Mouse (Mus musculus) v-Abl transformed pro-B cells (cell line): ENCODE data around the gene Irs1.

Experiments used
- in situ Hi-C, 2 experiments: fragments of 400-800 bp; cut with MboI; formaldehyde crosslinking; loops; one replicate each; pipeline ENCODE4 v1.15.1; 2025; ENCODE audit not compliant: unreplicated experiment in 2 of 2

The Irs1 gene

GRCm38 (mm10) chr1:82261638-82262037 is 29.6 kb downstream of the Irs1 start:
- in situ Hi-C loops: no loop called here

- in situ Hi-C loops: no loop called here
Observed at GRCm38 (mm10) chr1:82261053-82261618, 30.1 kb downstream of the Irs1 start.

DNA sequence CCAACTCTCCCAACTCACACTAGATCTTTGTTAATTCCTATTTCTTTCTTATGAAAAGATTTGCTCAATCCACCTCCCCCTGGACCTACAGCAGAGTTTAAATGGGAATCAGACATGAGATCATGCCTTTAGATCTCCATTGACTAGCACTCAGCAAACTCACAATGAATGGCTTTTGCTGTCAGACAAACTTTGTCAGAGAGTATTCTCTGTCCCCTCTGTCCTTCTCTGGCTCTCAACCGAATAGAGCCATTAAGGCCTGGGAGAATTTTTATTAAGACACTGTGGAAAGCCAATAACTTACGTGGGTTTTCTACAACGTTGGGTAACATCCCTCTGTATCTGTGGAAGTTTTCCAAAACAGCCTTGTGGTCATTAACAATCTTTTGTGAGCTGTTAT is 31.2 kb downstream of the Irs1 start:
- in situ Hi-C loops: no loop called here

- in situ Hi-C loops: no loop called here
Observed at GRCm38 (mm10) chr1:82258331-82258730, 32.9 kb downstream of the Irs1 start.

DNA sequence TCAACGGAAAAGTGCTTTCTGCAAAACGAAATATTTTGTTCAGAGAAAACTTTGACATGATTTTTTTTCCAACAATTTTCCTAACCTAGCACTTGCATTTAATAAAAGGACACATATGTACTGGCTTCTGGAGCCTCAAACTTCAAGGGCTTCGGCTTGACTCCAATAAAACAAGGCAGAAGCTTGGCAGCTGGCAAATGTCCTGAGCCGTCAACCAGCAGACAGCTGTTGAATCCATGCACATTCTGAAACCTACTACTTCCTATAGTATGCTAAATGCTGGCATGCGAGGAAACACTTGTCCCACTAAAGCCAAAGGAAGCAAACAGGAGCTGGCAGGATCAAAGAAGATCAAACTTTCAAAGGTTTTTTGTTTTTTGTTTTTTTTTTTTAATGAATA is 33.8 kb downstream of the Irs1 start:
- in situ Hi-C loops: no loop called here

GRCm38 (mm10) chr1:82253789-82254445 is 37.3 kb downstream of the Irs1 start:
- in situ Hi-C loops: no loop called here

DNA sequence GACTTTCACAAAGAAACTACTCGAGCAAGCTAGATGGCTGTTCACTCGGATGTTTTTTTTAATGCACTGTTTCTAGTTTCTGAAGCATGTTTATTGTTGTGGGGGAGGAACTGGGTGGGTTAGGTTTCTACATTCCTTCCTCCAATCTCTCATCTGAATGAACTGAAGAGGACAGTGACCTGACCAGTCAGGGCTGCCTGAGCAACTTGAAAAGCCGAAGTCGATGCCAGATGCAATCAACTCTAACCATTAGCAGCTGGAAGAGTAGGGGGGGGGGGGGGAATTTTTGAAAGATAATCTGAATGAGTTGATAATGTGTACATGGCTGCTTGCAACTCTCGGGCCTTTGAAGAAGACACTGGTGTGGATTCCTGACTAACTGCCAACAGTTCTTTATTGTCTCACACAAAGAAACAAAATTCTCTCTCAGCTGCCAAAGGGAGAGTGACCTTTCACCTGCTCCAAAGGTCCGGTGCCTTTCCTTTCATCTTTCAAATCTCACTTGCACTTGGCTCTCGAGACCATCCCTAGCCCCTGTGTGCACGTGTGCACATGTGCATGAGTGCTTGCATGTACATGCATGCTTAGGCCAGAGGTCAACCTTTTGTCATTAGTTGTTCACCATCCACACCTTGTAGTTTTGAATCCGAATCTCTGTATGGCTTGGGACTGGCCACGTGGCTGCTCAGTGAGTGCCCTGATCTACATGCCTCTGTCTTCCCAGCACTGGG is 43.8 kb downstream of the Irs1 start:
- in situ Hi-C loops: no loop called here

GRCm38 (mm10) chr1:82245002-82245401 is 46.2 kb downstream of the Irs1 start:
- in situ Hi-C loops: no loop called here

GRCm38 (mm10) chr1:82243260-82243825 is 47.9 kb downstream of the Irs1 start:
- in situ Hi-C loops: no loop called here

DNA sequence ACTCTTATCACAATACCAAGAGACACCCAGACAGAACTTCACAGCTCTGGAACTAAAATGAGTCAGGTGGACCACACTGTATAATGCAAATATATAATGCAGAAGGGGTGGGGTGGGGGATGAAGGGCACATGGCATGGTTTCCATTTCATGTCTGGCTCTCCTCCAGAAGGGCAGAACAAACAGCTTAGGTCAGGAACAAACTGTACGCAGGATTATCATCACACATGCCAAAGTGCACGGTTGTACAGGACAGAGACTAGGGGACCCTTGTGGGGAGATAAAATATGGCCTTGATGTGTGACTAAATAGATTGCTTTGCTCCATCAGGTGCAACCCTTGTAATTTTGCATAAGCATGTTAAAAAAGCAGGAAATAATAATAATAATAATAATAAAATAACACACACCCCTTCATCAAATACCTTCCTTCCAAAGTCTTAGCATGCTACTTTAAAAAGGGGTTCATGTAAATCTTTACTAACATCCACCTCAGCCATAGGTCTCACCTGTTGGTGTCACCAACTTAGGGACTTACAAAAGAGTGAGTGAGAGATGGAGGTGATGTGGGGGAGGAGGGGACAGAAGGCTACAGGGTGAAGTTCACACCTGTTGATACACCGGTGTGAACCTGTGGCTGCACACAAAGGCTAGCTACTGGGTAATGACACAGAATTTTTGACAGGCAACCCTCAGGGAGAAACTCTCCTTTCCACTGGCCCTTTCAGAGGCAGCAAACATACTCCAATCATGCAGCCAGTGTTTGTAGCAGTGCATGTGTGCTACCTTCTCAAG is 51.6 kb downstream of the Irs1 start:
- in situ Hi-C loops: no loop called here

GRCm38 (mm10) chr1:82238245-82238644 is 53.0 kb downstream of the Irs1 start:
- in situ Hi-C loops: no loop called here

DNA sequence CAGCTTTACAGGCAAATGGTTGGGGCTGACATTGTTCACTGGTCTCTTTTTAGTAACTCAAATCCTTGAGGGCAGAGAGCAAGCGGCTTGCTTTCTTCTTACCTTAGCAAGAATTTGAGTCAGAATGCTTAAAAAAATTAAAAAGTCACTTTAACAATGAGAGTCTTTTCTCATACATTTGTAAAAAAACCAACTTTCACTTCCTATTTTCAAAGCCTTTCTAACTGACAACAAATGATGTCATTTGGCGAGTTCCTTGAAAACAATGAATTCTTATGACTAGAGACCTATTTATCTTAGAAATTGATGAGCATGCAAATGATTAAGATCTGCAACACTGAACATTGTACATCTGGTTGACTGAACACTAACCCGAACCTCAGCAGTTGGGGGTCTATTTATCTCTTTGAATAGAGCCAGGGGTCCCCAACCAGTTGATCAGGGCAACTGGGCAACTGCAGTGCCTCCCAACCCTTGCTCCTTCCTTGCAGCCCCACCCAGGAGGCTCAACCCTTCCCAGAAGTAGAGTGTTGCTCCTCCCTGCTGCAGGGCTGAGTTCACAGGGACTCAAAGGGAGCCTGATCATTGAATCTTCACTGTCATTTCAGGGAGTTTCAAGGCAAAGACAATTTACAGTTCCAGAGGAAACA is 55.6 kb downstream of the Irs1 start:
- in situ Hi-C loops: no loop called here

GRCm38 (mm10) chr1:82234616-82235015 is 56.6 kb downstream of the Irs1 start:
- in situ Hi-C loops: no loop called here

DNA sequence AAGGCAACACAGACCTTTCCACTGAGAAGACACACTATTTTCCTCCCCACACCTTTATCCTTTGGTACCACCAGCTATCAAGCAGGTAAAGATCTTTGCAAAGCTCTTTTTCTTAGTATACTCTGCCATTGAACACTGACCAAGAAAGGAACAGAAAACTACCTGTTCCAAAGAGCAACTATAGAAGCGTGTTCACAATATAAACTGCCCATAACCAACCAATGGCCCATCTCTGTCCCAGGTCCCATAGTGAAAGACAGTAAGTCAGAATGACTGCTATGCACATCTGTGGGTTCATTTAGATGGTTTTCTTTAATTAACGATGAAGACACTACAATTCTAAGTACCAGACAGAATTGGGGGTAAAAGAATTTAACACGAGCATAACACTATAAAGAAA is 58.4 kb downstream of the Irs1 start, which contains the start of gene Gm9747:
Gene Gm9747, plus strand, starts transcription at position 301 of the 400 bp plus-strand sequence.
- in situ Hi-C loops: no loop called here

- in situ Hi-C loops: no loop called here
Observed at GRCm38 (mm10) chr1:82228841-82229240, 62.4 kb downstream of the Irs1 start.

GRCm38 (mm10) chr1:82223042-82223795 is 68.0 kb downstream of the Irs1 start:
- in situ Hi-C loops: no loop called here

DNA sequence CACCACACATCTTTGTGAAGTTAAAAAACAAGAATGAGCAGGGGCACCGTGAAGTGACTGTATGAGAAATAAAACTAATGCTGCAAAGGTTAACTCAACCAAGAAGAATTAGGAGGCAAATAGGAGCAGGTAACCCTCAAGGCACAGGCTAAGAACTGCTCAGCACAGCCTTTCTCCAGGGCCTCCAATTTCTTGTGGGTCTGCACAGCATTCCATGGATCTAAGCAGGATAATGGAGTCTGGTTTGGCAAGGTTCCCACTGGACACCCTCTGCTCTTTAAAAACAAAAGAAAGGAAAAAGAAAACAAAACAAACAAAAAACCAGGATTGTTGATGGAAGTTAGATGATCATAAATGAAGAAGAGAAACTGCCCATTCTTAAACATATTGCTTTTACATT is 69.8 kb downstream of the Irs1 start:
- in situ Hi-C loops: no loop called here

DNA sequence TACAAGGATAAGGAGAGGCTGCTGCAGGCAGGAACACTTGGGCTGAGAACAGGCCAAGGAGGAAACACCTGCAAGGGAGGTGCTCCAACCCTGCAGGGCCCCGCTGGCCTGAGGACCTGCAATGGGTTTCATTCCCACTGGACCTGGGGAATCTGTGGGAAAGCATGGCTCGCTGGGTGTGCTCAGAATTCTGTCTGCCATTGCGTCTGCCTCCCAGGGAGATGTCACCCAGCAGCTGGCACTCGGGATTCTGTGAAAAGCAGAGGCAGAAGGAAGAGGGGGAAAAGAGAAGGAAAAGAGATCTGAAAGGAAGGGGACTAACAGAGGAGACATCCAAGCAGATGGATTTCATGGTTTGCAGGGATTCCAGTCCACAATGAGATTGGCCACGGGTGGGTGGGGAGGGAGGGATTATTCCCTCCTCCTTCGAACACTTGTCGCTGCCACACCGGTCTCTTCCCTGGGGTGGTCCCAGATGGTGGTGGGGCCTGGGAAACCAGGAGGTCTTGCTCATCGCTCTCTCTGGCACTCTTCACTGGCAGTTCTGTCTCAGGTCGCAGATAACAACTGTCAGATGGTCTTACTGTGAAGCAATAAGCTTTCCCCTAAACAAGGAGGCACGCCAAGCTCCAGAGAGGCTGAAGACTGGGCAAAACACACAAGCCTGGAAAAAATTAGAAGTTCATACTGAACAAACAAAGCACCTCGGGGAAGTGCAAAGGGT is 70.4 kb downstream of the Irs1 start:
- in situ Hi-C loops: no loop called here

GRCm38 (mm10) chr1:82207511-82207910 is 83.7 kb downstream of the Irs1 start:
- in situ Hi-C loops: no loop called here
